Mouse (Mus musculus) retina, adult 2 months (tissue): ENCODE measurements around the gene Eps8l2.
A peak's percentile ranks its signal among the peaks of the same experiment; 100 is the strongest.

Source experiments
- DNase-seq: peaks from one replicate; pipeline ENCODE4 v3.0.0-alpha.2; 2012; ENCODE audit warnings: low read depth, low spot score

Gene Eps8l2

GRCm38 (mm10) chr7:141364349-141365048, 25.8 kb downstream of the Eps8l2 start:
- DNase-seq = no peak

GRCm38 (mm10) chr7:141365049-141365445, 26.4 kb downstream of the Eps8l2 start:
- DNase-seq = no peak

GRCm38 (mm10) chr7:141367358-141367757, 28.7 kb downstream of the Eps8l2 start:
- DNase-seq = no peak

GRCm38 (mm10) chr7:141369918-141370317, 31.2 kb downstream of the Eps8l2 start:
- DNase-seq = no peak

- DNase-seq = no peak
Measured at GRCm38 (mm10) chr7:141371942-141372595, 33.4 kb downstream of the Eps8l2 start.

- DNase-seq = no peak
Measured at GRCm38 (mm10) chr7:141373611-141374010, 34.9 kb downstream of the Eps8l2 start.

GRCm38 (mm10) chr7:141374399-141374798, 35.7 kb downstream of the Eps8l2 start:
- no peak for DNase-seq

- DNase-seq = no peak
Measured at GRCm38 (mm10) chr7:141379584-141379983, 40.9 kb downstream of the Eps8l2 start.

- DNase-seq = no peak
Measured at GRCm38 (mm10) chr7:141381068-141381835, 42.6 kb downstream of the Eps8l2 start.

- DNase-seq = no peak
Measured at GRCm38 (mm10) chr7:141387807-141388486, 49.3 kb downstream of the Eps8l2 start.

GRCm38 (mm10) chr7:141388487-141389109, 49.9 kb downstream of the Eps8l2 start:
- DNase-seq = no peak

GRCm38 (mm10) chr7:141390326-141391259, 51.9 kb downstream of the Eps8l2 start:
- no peak for DNase-seq

- peak; percentile 81 for DNase-seq
Measured at GRCm38 (mm10) chr7:141391625-141392551, 53.2 kb downstream of the Eps8l2 start, which contains the start of gene Taldo1. Gene Taldo1, plus strand, starts transcription at chr7:141392199.

GRCm38 (mm10) chr7:141392552-141393222, 54.0 kb downstream of the Eps8l2 start:
- no peak for DNase-seq

- DNase-seq = no peak
Measured at GRCm38 (mm10) chr7:141394158-141394557, 55.5 kb downstream of the Eps8l2 start.

- DNase-seq = peak; percentile 34
Measured at GRCm38 (mm10) chr7:141394771-141395170, 56.1 kb downstream of the Eps8l2 start.

GRCm38 (mm10) chr7:141395348-141395747, 56.7 kb downstream of the Eps8l2 start:
- DNase-seq = no peak

- DNase-seq = no peak
Measured at GRCm38 (mm10) chr7:141403305-141403704, 64.6 kb downstream of the Eps8l2 start.

- DNase-seq = no peak
Measured at GRCm38 (mm10) chr7:141405466-141405865, 66.8 kb downstream of the Eps8l2 start.
